19 mouse cellular contexts compared by ENCODE assay signal in genomic region chr4:120432599-120433373, GRCm38 (mm10). TPM values are rescaled to one million over a fixed set of nuclear protein-coding genes. Genes with fewer than 3 reads are reported as not detected.
A peak's percentile ranks its signal among the peaks of the same experiment; 100 is the strongest.
DNase-seq lines count a peak whose midpoint lies in the region; ATAC-seq lines count a peak whose summit lies in the region.
"Had no signal": no experiment of that assay in that cellular context is flagged by ENCODE, and none has a peak within 500 bp of the region (broad histone marks: within the 10 kb centered on the region; RNA-seq: fewer than 3 reads in every experiment).

No protein-coding gene starts in this region.

- no peak for DNase-seq in neural tube, embryonic 10.5 days (ENCODE audit: extremely low spot score, low spot score)
- peak; percentile 35 for DNase-seq in embryo, embryonic 11 days
- DNase-seq in liver, embryonic 11.5 days (ENCODE audit: low spot score) = no peak
- no peak for DNase-seq in layer of hippocampus, adult 9-11 months
- no peak for DNase-seq in heart, adult 11 months
- no peak for DNase-seq in cerebellum, adult 9-11 months
- DNase-seq: adrenal gland, postnatal 14 days; cerebellum, postnatal 14 days; gastrocnemius, postnatal 14 days; kidney, postnatal 4 days; layer of hippocampus, postnatal 36 days; lung, postnatal 36 days had no signal

- no peak overlapping the region for H3K9ac ChIP-seq in neural tube, embryonic 13.5 days
- no peak overlapping the region for H3K9ac ChIP-seq in liver, embryonic 11.5 days (ENCODE audit: low read depth, low read length)
- H3K9ac ChIP-seq in midbrain, embryonic 16.5 days (ENCODE audit: low read depth, low read length) = no peak overlapping the region
- H3K9ac ChIP-seq: forebrain, embryonic 15.5 days; hindbrain, embryonic 12.5 days; limb, embryonic 12.5 days; midbrain, embryonic 15.5 days had no signal

- peaks cover 18% of the 10 kb centered on the region for H3K4me1 ChIP-seq in neural tube, embryonic 13.5 days (replicated peaks)
- peaks cover 2% of the 10 kb centered on the region; the same call in 1 of the 2 replicates for H3K4me1 ChIP-seq in liver, embryonic 11.5 days (replicated peaks; ENCODE audit: control insufficient read depth, insufficient read depth, low read length)
- no peaks in the 10 kb centered on the region; the same call in 1 of the 2 replicates for H3K4me1 ChIP-seq in midbrain, embryonic 16.5 days (ENCODE audit: control insufficient read depth, insufficient read depth, low read length)
- H3K4me1 ChIP-seq: forebrain, embryonic 15.5 days had no signal

- H3K9me3 ChIP-seq in neural tube, embryonic 13.5 days = no peaks in the 10 kb centered on the region
- no peaks in the 10 kb centered on the region for H3K9me3 ChIP-seq in liver, embryonic 11.5 days (ENCODE audit: control insufficient read depth, low read length)
- no peaks in the 10 kb centered on the region for H3K9me3 ChIP-seq in midbrain, embryonic 16.5 days (replicated peaks; ENCODE audit: control insufficient read depth, low read length, poor library complexity, severe bottlenecking)
- H3K9me3 ChIP-seq: forebrain, embryonic 15.5 days; hindbrain, embryonic 12.5 days; limb, embryonic 12.5 days; midbrain, embryonic 15.5 days had no signal

- 0 out of 2 replicates have a peak overlapping the region, but pooled peaks have one; percentile 0 for H3K27ac ChIP-seq in neural tube, embryonic 13.5 days (replicated peaks)
- H3K27ac ChIP-seq in liver, embryonic 11.5 days (ENCODE audit: low read depth, low read length) = peak overlapping the region; percentile 61
- H3K27ac ChIP-seq in midbrain, embryonic 16.5 days (ENCODE audit: low read length) = no peak overlapping the region
- H3K27ac ChIP-seq: forebrain, embryonic 15.5 days; hindbrain, embryonic 12.5 days; limb, embryonic 12.5 days; midbrain, embryonic 15.5 days had no signal

- ATAC-seq in neural tube, embryonic 13.5 days (ENCODE audit: low read depth) = 0 out of 2 replicates have a peak, but pooled peaks have one; percentile 43
- ATAC-seq in liver, embryonic 11.5 days (replicated peaks; ENCODE audit: low FRiP score) = no peak
- no peak for ATAC-seq in midbrain, embryonic 16.5 days
- ATAC-seq: forebrain, embryonic 15.5 days; intestine, postnatal 0 days; midbrain, embryonic 15.5 days had no signal

- WGBS in neural tube, embryonic 13.5 days = 61% methylated on average over 11 of the region's 11 CpGs
- 63% methylated on average over 11 of the region's 11 CpGs for WGBS in liver, embryonic 11.5 days
- 62% methylated on average over 11 of the region's 11 CpGs for whole genome bisulfite sequencing in midbrain, embryonic 16.5 days

- no peaks in the 10 kb centered on the region for H3K36me3 ChIP-seq in neural tube, embryonic 13.5 days
- H3K36me3 ChIP-seq in liver, embryonic 11.5 days (ENCODE audit: control insufficient read depth, insufficient read depth, low read length) = no peaks in the 10 kb centered on the region
- no peaks in the 10 kb centered on the region for H3K36me3 ChIP-seq in midbrain, embryonic 16.5 days (ENCODE audit: control insufficient read depth, insufficient read depth, low read length)
- H3K36me3 ChIP-seq: forebrain, embryonic 15.5 days; hindbrain, embryonic 12.5 days; limb, embryonic 12.5 days; midbrain, embryonic 15.5 days had no signal

- no peak overlapping the region for H3K4me2 ChIP-seq in neural tube, embryonic 13.5 days
- peak overlapping the region; percentile 40 for H3K4me2 ChIP-seq in liver, embryonic 11.5 days
- H3K4me2 ChIP-seq in midbrain, embryonic 16.5 days (ENCODE audit: low read length) = no peak overlapping the region
- H3K4me2 ChIP-seq: forebrain, embryonic 15.5 days; hindbrain, embryonic 12.5 days; limb, embryonic 12.5 days; midbrain, embryonic 15.5 days had no signal

- H3K4me3 ChIP-seq in neural tube, embryonic 13.5 days = no peak overlapping the region
- no peak overlapping the region for H3K4me3 ChIP-seq in liver, embryonic 11.5 days (ENCODE audit: low read depth, low read length)
- H3K4me3 ChIP-seq in midbrain, embryonic 16.5 days (ENCODE audit: low read depth, low read length) = no peak overlapping the region
- H3K4me3 ChIP-seq: forebrain, embryonic 15.5 days; hindbrain, embryonic 12.5 days; limb, embryonic 12.5 days; midbrain, embryonic 15.5 days had no signal

- H3K27me3 ChIP-seq in neural tube, embryonic 13.5 days = no peaks in the 10 kb centered on the region
- no peaks in the 10 kb centered on the region for H3K27me3 ChIP-seq in liver, embryonic 11.5 days (replicated peaks; ENCODE audit: control insufficient read depth, insufficient read depth, low read length)
- H3K27me3 ChIP-seq in midbrain, embryonic 16.5 days (ENCODE audit: control insufficient read depth, insufficient read depth, low read depth, low read length) = no peaks in the 10 kb centered on the region
- H3K27me3 ChIP-seq: forebrain, embryonic 15.5 days; hindbrain, embryonic 12.5 days; limb, embryonic 12.5 days; midbrain, embryonic 15.5 days had no signal

RNA-seq across cellular contexts. Expression of gene Scmh1, which starts 27.7 kb away (rescaled TPM):
- polyA plus RNA-seq in neural tube, embryonic 13.5 days (2015; fragmentation: Nextera tagmentation; extraction: Ambion mirVana) = 82.6 and 93.1 TPM in 2 replicates
- 22.6 and 33.8 TPM in 2 replicates for polyA plus RNA-seq in liver, embryonic 11.5 days (2014; fragmentation: Nextera tagmentation; extraction: Ambion mirVana)
- 92.3 and 97.8 TPM in 2 replicates for polyA plus RNA-seq in midbrain, embryonic 16.5 days (2015; fragmentation: Nextera tagmentation; extraction: Ambion mirVana)
